Mouse (Mus musculus) heart, embryonic 13.5 days (tissue): ENCODE results near the gene Armc10. TPM values are rescaled to one million over a fixed set of nuclear protein-coding genes. Genes with fewer than 3 reads are reported as not detected.
"Not testable (repeated sequence)": the region's sequence is repeated elsewhere in the genome, so short reads cannot be mapped to it uniquely, and the experiment has no call there.

ENCODE experiments used
- ATAC-seq: fragments of 200-750 bp; cut with Nextera tagmentation; 2 replicates; pipeline ENCODE4 v1.8.0; 2017; ENCODE audit warnings: moderate TSS enrichment; ENCODE audit not compliant: insufficient number of reproducible peaks, low FRiP score, low TSS enrichment; ENCODE audit errors: extremely low read depth
- H3K27ac ChIP-seq: fragments of 300-500 bp; sonication (generic); replicated peaks from 2 replicates; pipeline ENCODE4 v1.5.1; 2015; ENCODE audit warnings: moderate library complexity, mild to moderate bottlenecking, inconsistent platforms
- H3K27me3 ChIP-seq: fragments of 300-500 bp; sonication (generic); replicated peaks from 2 replicates; pipeline ENCODE4 v1.6.1; 2015; ENCODE audit warnings: mild to moderate bottlenecking, inconsistent platforms
- H3K36me3 ChIP-seq: fragments of 300-500 bp; sonication (generic); 2 replicates; pipeline ENCODE4 v1.6.1; 2015; ENCODE audit warnings: mild to moderate bottlenecking, inconsistent platforms
- H3K4me1 ChIP-seq: fragments of 300-500 bp; sonication (generic); 2 replicates; pipeline ENCODE4 v1.6.1; 2015; ENCODE audit warnings: inconsistent platforms
- H3K4me2 ChIP-seq: fragments of 300-500 bp; sonication (generic); 2 replicates; pipeline ENCODE4 v1.6.1; 2015; ENCODE audit warnings: inconsistent platforms, mild to moderate bottlenecking, moderate library complexity
- H3K4me3 ChIP-seq: fragments of 300-500 bp; sonication (generic); 2 replicates; pipeline ENCODE4 v1.5.1; 2015; ENCODE audit warnings: moderate library complexity, mild to moderate bottlenecking, inconsistent platforms
- H3K9ac ChIP-seq: fragments of 300-500 bp; sonication (generic); 2 replicates; pipeline ENCODE4 v1.6.1; 2015; ENCODE audit warnings: inconsistent platforms, mild to moderate bottlenecking, moderate library complexity
- H3K9me3 ChIP-seq: fragments of 300-500 bp; sonication (generic); 2 replicates; pipeline ENCODE4 v1.6.1; 2016; ENCODE audit warnings: inconsistent platforms
- WGBS: fragments of 180-500 bp; shearing (Covaris S2); methylation state at CpG from one replicate; pipeline ENCODE4 v1.1.7; 2015; ENCODE audit warnings: mixed read lengths; 5-methylcytosine and 5-hydroxymethylcytosine counted together
- polyA plus RNA-seq: library from polyadenylated mRNA; unstranded; fragments of >200 nt; fragmentation: Nextera tagmentation; extraction: Ambion mirVana; gene quantifications from 2 replicates; pipeline ENCODE4 v1.2.1, GENCODE M21; 2015

Armc10 gene
- polyA plus RNA-seq, 1 experiment from 2014 or later: 20.4 TPM

DNA sequence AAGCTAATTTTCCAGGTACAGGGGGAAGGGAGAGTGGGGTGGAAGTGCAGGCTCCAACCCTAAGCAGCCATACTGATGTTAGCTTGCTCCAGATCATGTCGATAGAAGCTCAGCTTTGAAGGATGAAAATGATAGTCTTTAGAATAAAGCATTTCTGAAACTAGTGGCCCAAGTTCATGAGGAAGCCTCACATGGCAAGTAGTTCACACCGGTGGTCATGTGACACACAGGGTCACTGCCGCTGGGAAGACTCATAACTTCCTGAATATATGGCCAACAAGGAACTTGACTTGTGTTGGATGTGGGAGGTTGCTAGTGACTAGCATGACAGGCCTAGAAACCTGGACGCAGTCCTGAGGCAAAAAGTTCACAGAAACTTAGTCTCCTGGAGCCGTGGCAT lies 46.6 kb downstream of the Armc10 start:
- peaks cover 12% of the 10 kb centered on the region for H3K4me1 ChIP-seq
- no peaks in the 10 kb centered on the region for H3K9me3 ChIP-seq
- WGBS: 84% methylated on average over 5 of the region's 5 CpGs
- H3K36me3 ChIP-seq: no peaks in the 10 kb centered on the region
- no peak overlapping the region for H3K4me2 ChIP-seq
- H3K9ac ChIP-seq: no peak overlapping the region
- no peaks in the 10 kb centered on the region for H3K27me3 ChIP-seq
- ATAC-seq: no peak
- H3K27ac ChIP-seq: no peak overlapping the region
- H3K4me3 ChIP-seq: no peak overlapping the region

DNA sequence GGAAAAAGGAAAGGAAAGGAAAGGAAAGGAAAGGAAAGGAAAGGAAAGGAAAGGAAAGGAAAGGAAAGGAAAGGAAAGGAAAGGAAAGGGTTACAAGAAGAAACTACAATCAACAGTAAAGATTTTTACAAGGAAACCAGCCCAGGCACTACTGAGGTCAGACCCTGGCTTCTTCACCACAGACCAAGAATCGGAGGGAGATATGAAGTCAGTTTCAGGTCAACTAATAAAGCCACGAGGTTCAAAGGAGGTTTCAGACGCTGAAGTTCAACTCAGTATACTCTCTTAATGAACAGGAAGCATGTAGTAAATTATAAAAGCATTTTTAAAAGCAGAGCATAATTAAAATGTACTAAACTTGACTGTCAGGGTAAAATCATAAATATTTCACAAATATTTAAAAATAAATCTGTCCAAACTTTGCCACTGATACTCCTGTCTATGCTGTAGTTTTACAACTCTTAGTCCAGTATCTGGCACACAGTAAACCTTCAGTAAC lies 47.8 kb downstream of the Armc10 start:
- WGBS: 70% methylated on average over 3 of the region's 3 CpGs
- no peak overlapping the region for H3K4me3 ChIP-seq
- no peaks in the 10 kb centered on the region for H3K9me3 ChIP-seq
- H3K36me3 ChIP-seq: no peaks in the 10 kb centered on the region
- no peak for ATAC-seq
- H3K27ac ChIP-seq: no peak overlapping the region
- H3K27me3 ChIP-seq: no peaks in the 10 kb centered on the region
- no peak overlapping the region for H3K4me2 ChIP-seq
- no peak overlapping the region for H3K9ac ChIP-seq
- H3K4me1 ChIP-seq: peaks cover 8% of the 10 kb centered on the region

DNA sequence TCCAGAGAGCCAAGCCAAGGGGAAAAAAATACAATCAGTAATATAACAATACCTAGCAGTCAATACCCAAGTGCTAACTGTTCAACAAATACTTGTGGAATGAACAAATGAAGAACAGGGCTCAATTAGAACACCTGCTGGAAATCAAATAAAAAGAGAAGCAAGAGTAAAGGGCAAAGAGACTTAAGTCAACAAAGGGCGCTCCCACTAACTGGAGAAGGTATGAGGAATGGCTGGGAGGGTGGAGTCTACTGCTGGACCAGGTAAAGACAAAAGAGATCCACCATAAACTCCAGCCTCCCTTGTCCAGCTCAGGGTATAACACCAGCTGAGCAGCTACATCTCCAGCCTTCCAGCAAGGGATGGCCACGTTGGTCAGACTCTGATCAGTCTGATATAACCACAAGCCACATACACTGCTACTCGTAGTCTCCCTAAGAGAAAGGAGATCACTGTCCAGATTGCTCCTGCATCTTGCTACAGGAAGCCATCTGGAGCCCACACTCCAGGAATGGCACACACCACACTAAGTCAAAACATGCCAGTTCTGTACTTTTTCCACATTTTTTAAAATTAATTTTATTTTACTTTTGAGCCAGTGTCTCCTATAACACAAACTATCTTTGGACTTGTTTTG lies 49.4 kb downstream of the Armc10 start:
- Histone ChIP-seq H3K4me3 (no peak overlapping the region), H3K4me1 (peaks cover 8% of the 10 kb centered on the region), H3K4me2 (no peak overlapping the region), H3K9me3 (no peaks in the 10 kb centered on the region), H3K9ac (no peak overlapping the region), H3K27me3 (no peaks in the 10 kb centered on the region), H3K36me3 (no peaks in the 10 kb centered on the region), H3K27ac (no peak overlapping the region)
- 78% methylated on average over 3 of the region's 3 CpGs for WGBS
- ATAC-seq: no peak

DNA sequence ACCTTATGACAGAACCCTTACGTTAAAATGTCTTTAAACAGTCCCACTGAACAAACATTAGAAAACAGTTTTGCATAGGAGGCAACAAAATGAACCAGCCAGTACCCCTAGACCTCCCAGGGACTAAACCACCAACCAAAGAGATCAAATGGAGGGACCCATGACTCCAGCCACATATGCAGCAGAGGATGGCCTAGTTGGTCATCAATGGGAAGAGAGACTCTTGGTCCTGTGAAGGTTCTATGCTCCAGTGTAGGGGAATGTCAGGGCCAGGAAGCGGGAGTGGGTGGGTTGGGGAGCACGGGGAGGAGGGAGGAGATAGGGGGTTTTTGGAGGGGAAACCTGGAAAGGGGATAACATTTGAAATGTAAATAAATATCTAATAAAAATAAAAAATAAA lies 53.9 kb downstream of the Armc10 start:
- WGBS: 90% methylated on average over 3 of the region's 3 CpGs
- not testable (repeated sequence) for H3K27me3 ChIP-seq, H3K36me3 ChIP-seq, H3K9me3 ChIP-seq, ATAC-seq, H3K4me3 ChIP-seq, H3K9ac ChIP-seq, H3K27ac ChIP-seq
- peaks cover 25% of the 10 kb centered on the region for H3K4me1 ChIP-seq
- H3K4me2 ChIP-seq: peak overlapping the region; percentile 16; the same call in 1 of the 2 replicates

DNA sequence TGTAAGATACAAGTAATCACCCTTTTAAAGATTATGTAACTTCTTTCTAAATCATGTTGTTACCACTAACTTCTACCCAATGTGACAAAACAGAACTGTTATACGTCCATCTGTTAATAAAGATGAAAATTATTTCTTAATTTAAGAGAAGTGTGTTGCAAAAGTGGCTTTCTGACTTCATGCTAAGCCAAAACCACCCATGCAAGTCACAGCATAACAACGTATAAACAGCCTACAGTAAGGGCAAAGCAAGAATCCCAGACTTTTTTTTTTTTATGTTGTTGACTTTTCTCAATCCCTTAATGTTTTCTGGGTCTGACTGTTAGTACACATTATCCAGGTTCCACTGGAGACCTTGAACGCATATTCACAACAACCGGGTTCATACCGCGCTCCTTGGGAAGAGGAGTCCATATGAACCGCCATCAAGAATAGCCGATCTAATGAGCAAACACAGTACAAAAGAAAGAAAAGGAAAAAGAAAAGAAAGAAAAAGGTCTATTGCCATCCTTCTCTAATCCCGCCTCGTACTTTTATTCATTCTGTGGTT lies 54.7 kb downstream of the Armc10 start:
- Histone ChIP-seq H3K36me3 (no peaks in the 10 kb centered on the region), H3K4me2 (peak overlapping the region; percentile 88), H3K27ac (no peak overlapping the region), H3K4me1 (peaks cover 22% of the 10 kb centered on the region), H3K9ac (peak overlapping the region; percentile 81), H3K27me3 (no peaks in the 10 kb centered on the region), H3K4me3 (peak overlapping the region; percentile 72), H3K9me3 (no peaks in the 10 kb centered on the region)
- WGBS: 18% methylated on average over 10 of the region's 10 CpGs
- ATAC-seq: no peak

DNA sequence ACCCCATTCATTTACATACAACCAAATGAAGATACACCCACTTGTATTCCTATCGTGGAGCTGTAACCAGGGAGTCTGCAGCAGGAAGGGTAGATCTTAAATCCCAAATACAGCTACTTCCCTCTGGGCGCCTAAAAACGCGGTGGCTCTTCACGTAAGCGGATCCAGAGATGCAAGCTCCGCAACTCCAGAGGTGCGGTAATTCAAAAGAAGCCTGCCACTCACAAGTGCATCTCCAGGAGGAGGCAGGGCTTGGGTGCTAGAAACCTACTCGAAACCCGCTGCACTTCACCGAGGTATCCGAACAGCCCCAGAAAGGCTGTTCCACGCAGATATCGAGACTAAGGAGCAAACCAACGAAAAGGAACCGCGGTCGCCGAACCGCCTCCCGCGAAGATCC lies 55.3 kb downstream of the Armc10 start:
- no peak for ATAC-seq
- peak overlapping the region; percentile 55 for H3K27ac ChIP-seq
- peaks cover 22% of the 10 kb centered on the region for H3K4me1 ChIP-seq
- peak overlapping the region; percentile 88 for H3K4me2 ChIP-seq
- H3K9ac ChIP-seq: peak overlapping the region; percentile 81
- H3K36me3 ChIP-seq: no peaks in the 10 kb centered on the region
- H3K9me3 ChIP-seq: no peaks in the 10 kb centered on the region
- peak overlapping the region; percentile 72 for H3K4me3 ChIP-seq
- H3K27me3 ChIP-seq: no peaks in the 10 kb centered on the region
- under 1% methylated on average over 22 of the region's 22 CpGs for WGBS

DNA sequence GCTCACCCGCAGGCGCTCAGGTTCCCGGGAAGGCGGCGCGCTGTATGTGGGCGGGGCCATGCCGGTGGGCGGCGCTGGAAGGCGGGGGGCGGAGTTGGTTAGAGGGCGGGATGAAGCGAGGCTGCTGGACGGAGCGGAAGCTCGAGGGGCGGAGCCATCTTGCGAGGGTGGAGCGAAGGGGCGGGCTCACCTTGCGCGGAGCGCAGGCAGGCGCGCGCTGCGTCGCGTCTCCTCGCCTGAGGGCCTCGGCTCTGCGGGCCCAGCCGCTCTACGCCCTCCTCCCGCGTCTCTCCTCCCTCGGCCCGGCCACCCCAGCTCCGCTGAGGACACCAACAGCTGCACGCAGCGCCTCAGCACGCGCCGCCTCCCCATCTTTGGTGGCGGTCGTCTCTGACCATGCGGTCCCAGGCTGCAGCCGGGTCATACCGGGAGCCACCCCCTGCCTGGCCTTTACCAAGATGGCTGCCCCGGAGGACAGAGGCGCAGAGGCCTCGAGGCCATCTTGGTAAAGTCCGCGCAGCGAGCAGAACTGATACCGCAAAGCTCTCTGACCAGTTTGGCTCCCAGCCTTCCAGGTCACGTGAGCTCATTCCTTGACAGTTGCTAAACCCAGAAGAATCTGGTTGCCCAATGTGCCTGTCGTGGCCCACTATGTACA lies 55.9 kb downstream of the Armc10 start, which contains the start of gene Napepld:
TSS of gene Napepld (minus strand) at position 46 of the 658 bp plus-strand sequence.
- under 1% methylated on average over 46 of the region's 59 CpGs for WGBS
- ATAC-seq: peak; percentile 99

DNA sequence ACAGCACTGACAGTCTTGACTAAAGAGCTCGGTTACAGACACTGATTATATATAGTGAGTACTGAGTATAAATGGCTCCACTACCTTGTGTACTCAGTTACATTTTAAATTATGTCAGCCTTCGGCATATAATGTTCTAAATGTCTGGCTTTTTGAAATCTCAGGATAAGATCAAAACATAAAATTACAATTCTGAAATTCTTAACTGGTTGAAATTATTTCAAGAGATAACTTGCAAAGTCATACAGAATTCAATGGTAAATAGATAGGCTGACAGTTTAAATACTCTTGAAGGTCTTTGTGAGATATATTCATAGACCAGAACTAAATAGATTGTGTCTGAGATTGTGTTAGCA lies 56.4 kb downstream of the Armc10 start:
- 59% methylated on average over 2 of the region's 2 CpGs for WGBS

More for the DNA sequence above, 55.9 kb downstream of the Armc10 start, which contains the start of gene Napepld:
- H3K4me2 ChIP-seq: peak within 1 kb of the TSS; percentile 88
- peak within 1 kb of the TSS; percentile 92 for H3K9ac ChIP-seq
- H3K27me3 ChIP-seq: no peaks in the 10 kb centered on the region
- H3K36me3 ChIP-seq: no peaks in the 10 kb centered on the region
- H3K4me1 ChIP-seq: peaks cover 26% of the 10 kb centered on the region
- H3K9me3 ChIP-seq: no peaks in the 10 kb centered on the region
- H3K4me3 ChIP-seq: peak within 1 kb of the TSS; percentile 72
- H3K27ac ChIP-seq: peak within 1 kb of the TSS; percentile 98

DNA sequence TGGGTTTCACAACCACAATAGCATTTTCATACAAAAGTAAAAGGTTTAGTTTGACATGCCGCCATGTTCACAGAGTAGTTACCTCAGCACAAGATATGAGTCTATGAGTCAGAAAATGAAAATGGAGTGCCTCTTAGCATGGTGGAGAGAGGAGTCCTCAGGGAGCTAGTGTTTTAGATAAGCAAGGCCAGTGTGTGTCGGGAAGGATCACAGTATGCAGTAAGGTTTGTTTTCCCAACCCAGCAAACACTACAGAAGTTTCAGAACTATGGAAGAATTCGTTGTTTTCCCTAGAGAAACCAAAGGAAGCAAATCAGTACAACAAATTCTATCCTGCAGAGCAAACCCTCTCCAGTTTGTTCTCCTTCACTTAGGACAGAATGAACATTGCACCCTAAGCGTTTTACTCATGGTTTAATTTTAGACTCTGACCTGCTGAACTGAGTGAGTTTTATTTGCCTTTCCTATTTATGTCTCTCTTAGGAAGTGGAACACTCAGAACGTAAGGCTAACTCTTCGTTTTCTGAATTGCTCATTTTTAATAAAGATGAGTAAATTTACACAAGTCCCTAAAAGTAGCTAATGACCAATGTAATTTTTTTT lies 57.4 kb downstream of the Armc10 start:
- Histone ChIP-seq H3K27me3 (no peaks in the 10 kb centered on the region), H3K36me3 (no peaks in the 10 kb centered on the region), H3K4me2 (no peak overlapping the region), H3K4me3 (no peak overlapping the region), H3K9ac (no peak overlapping the region), H3K27ac (peak overlapping the region; percentile 77), H3K4me1 (peaks cover 29% of the 10 kb centered on the region), H3K9me3 (no peaks in the 10 kb centered on the region)
- WGBS: 36% methylated on average over 6 of the region's 6 CpGs
- no peak for ATAC-seq

More for the DNA sequence above, 56.4 kb downstream of the Armc10 start:
- peak overlapping the region; percentile 72 for H3K4me3 ChIP-seq
- no peaks in the 10 kb centered on the region for H3K27me3 ChIP-seq
- no peaks in the 10 kb centered on the region for H3K36me3 ChIP-seq
- peaks cover 29% of the 10 kb centered on the region for H3K4me1 ChIP-seq
- peak overlapping the region; percentile 88 for H3K4me2 ChIP-seq
- peak overlapping the region; percentile 92 for H3K9ac ChIP-seq
- H3K9me3 ChIP-seq: no peaks in the 10 kb centered on the region
- no peak; the same call in 1 of the 2 replicates for ATAC-seq
- H3K27ac ChIP-seq: peak overlapping the region; percentile 98

DNA sequence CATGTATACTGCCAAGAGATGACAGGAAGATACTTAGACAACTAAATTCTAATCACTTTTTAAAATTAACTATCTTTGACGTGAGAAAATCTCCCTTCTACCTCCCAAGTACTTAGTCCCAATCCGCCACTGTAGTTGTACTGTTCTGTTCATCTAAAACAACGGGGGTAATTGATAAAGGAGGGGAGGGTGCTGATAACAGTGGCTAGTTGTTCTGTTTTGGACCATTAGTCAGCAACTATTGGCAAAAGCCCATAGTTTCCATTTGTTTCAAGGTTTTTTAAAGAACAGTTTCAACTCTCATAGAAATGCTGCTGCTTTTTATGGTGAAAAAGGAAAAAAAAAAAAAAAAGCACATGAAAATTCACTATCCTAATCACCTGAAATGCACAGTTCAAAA lies 58.1 kb downstream of the Armc10 start:
- no peak overlapping the region for H3K4me2 ChIP-seq
- ATAC-seq: no peak
- peaks cover 29% of the 10 kb centered on the region for H3K4me1 ChIP-seq
- H3K9me3 ChIP-seq: no peaks in the 10 kb centered on the region
- 44% methylated on average over 3 of the region's 3 CpGs for WGBS
- H3K27ac ChIP-seq: no peak overlapping the region
- no peaks in the 10 kb centered on the region for H3K27me3 ChIP-seq
- H3K36me3 ChIP-seq: no peaks in the 10 kb centered on the region
- no peak overlapping the region for H3K9ac ChIP-seq
- no peak overlapping the region for H3K4me3 ChIP-seq

DNA sequence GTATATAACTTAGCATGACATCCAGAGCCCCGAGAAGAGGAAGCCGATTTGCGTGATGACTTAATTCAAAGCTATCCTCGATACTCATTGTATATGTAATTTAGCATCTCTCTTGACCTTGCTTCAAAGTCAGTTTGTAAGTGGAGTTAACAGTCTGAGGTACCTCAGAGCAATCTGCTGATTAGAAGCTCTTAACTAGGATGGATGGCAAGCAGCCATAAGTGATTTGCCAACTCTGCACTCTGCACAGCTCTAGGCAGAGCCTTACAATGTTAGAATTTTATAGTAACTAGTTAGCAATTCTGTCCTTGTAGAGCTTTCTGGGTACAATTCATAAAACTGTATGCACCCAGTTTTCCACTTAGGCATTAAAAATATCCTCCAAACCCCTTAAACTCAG lies 60.9 kb downstream of the Armc10 start:
- Histone ChIP-seq H3K9me3 (no peaks in the 10 kb centered on the region), H3K27ac (no peak overlapping the region), H3K9ac (no peak overlapping the region), H3K36me3 (no peaks in the 10 kb centered on the region), H3K4me3 (no peak overlapping the region), H3K4me1 (peaks cover 23% of the 10 kb centered on the region), H3K4me2 (no peak overlapping the region), H3K27me3 (peaks cover 4% of the 10 kb centered on the region; the same call in 1 of the 2 replicates)
- 75% methylated on average over 4 of the region's 4 CpGs for WGBS
- ATAC-seq: no peak
